Mouse (Mus musculus) embryonic facial prominence, embryonic 11.5 days (tissue): ENCODE results near the gene Banf2. TPM values are rescaled to one million over a fixed set of nuclear protein-coding genes. Genes with fewer than 3 reads are reported as not detected.

Experiments used
- ATAC-seq: fragments of 200-750 bp; cut with Nextera tagmentation; replicated peaks from 2 replicates; pipeline ENCODE4 v1.8.0; 2017; ENCODE audit warnings: low read depth; ENCODE audit not compliant: insufficient number of reproducible peaks, low FRiP score, low TSS enrichment
- DNase-seq: peaks from one replicate; pipeline ENCODE4 v3.0.0-alpha.2; 2015; ENCODE audit warnings: low spot score
- H3K27ac ChIP-seq: fragments of 300-500 bp; sonication (generic); replicated peaks from 2 replicates; pipeline ENCODE4 v1.5.1; 2014; ENCODE audit warnings: mild to moderate bottlenecking, low read depth, low read length, control low read depth
- H3K27me3 ChIP-seq: fragments of 300-500 bp; sonication (generic); 2 replicates; pipeline ENCODE4 v1.6.1; 2014; ENCODE audit warnings: mild to moderate bottlenecking, low read length, moderate library complexity, mixed read lengths; ENCODE audit not compliant: control insufficient read depth, insufficient read depth
- H3K36me3 ChIP-seq: fragments of 300-500 bp; sonication (generic); replicated peaks from 2 replicates; pipeline ENCODE4 v1.6.1; 2014; ENCODE audit warnings: low read depth, mild to moderate bottlenecking, low read length, moderate library complexity, mixed read lengths; ENCODE audit not compliant: control insufficient read depth, insufficient read depth
- H3K4me1 ChIP-seq: fragments of 300-500 bp; sonication (generic); 2 replicates; pipeline ENCODE4 v1.6.1; 2014; ENCODE audit warnings: low read length, mixed read lengths; ENCODE audit not compliant: control insufficient read depth, insufficient read depth
- H3K4me2 ChIP-seq: fragments of 300-500 bp; sonication (generic); 2 replicates; pipeline ENCODE4 v1.6.1; 2014; ENCODE audit warnings: low read depth, mild to moderate bottlenecking, control low read depth, low read length, moderate library complexity
- H3K4me3 ChIP-seq: fragments of 300-500 bp; sonication (generic); 2 replicates; pipeline ENCODE4 v1.5.1; 2014; ENCODE audit warnings: low read depth, low read length, control low read depth
- H3K9ac ChIP-seq: fragments of 300-500 bp; sonication (generic); replicated peaks from 2 replicates; pipeline ENCODE4 v1.6.1; 2014; ENCODE audit warnings: mild to moderate bottlenecking, control low read depth, low read length
- H3K9me3 ChIP-seq: fragments of 300-500 bp; sonication (generic); replicated peaks from 2 replicates; pipeline ENCODE4 v1.6.1; 2016; ENCODE audit warnings: mild to moderate bottlenecking, low read length, inconsistent platforms, mixed read lengths; ENCODE audit not compliant: control insufficient read depth
- WGBS: fragments of 180-500 bp; shearing (Covaris S2); extraction: QIAGEN DNeasy Blood & Tissue Kit; methylation state at CpG from one replicate; pipeline ENCODE4 v1.1.7; 2014; 5-methylcytosine and 5-hydroxymethylcytosine counted together
- polyA plus RNA-seq: library from polyadenylated mRNA; unstranded; fragments of >200 nt; fragmentation: Nextera tagmentation; extraction: Ambion mirVana; gene quantifications from 2 replicates; pipeline ENCODE4 v1.2.1, GENCODE M21; 2014

Banf2 gene
- polyA plus RNA-seq, 1 experiment from 2014 or later = not detected

- 80% methylated on average over 6 of the region's 6 CpGs for WGBS
- no peak overlapping the region for H3K9ac ChIP-seq
- no peak for DNase-seq
- ATAC-seq = no peak
- H3K27me3 ChIP-seq = no peaks in the 10 kb centered on the region
- no peaks in the 10 kb centered on the region for H3K36me3 ChIP-seq
- H3K27ac ChIP-seq = no peak overlapping the region
- no peaks in the 10 kb centered on the region for H3K9me3 ChIP-seq
- H3K4me2 ChIP-seq = no peak overlapping the region
- H3K4me1 ChIP-seq = no peaks in the 10 kb centered on the region
- H3K4me3 ChIP-seq = no peak overlapping the region
These were observed 28.8 kb downstream of the Banf2 start for GRCm38 (mm10) chr2:144061701-144062100.

DNA sequence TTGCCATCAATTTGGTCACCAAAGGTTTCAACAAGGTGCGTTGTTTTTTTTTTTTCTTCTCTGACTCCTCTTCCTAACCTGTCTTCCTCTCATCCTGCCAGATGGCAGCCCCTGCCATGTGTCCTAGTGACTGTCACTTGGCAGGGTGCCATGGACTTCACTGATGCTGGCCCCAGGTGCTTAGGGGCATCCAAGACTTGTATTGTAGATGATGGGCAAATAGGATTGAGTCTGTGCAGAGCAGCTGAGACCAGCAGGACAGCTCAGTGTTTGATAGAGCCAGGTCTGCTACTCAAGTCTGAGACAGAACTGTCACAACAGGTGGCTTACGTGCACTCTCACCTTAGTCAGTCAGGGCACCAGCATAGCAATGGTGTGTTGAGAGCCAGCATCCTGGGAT, 32.6 kb downstream of the Banf2 start:
- H3K4me3 ChIP-seq = no peak overlapping the region
- WGBS = 90% methylated on average over 2 of the region's 2 CpGs

DNA sequence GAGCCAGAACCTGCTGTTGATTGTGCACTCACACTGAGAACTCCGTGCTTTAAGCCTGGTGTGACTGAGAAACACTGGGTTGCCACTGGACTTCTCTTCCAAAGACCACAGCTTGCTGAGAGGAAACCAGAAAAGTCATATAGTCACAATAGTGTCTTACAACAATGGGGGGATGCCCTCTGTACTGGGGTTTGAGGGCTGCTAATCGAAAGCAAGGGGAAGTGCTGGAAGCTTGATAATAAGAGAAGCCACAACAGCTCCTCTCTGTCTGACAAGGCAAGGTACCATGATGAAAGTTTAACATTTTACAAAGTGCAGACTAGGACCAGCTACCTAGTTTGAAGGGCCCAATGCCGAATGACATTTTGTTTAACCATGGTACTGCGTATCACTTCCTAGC, 36.8 kb downstream of the Banf2 start:
- H3K36me3 ChIP-seq = no peaks in the 10 kb centered on the region
- ATAC-seq (no peak), DNase-seq (no peak)
- no peak overlapping the region for H3K27ac ChIP-seq
- H3K4me2 ChIP-seq = no peak overlapping the region
- H3K27me3 ChIP-seq = no peaks in the 10 kb centered on the region
- H3K4me1 ChIP-seq = no peaks in the 10 kb centered on the region
- H3K9me3 ChIP-seq = no peaks in the 10 kb centered on the region
- 90% methylated on average over 4 of the region's 4 CpGs for WGBS
- H3K9ac ChIP-seq = no peak overlapping the region
- H3K4me3 ChIP-seq = no peak overlapping the region

More for the DNA sequence above, 32.6 kb downstream of the Banf2 start:
- ATAC-seq = no peak
- Histone ChIP-seq H3K4me1 (no peaks in the 10 kb centered on the region), H3K27ac (no peak overlapping the region), H3K27me3 (no peaks in the 10 kb centered on the region), H3K36me3 (no peaks in the 10 kb centered on the region), H3K9me3 (no peaks in the 10 kb centered on the region), H3K9ac (no peak overlapping the region), H3K4me2 (no peak overlapping the region)
- DNase-seq = no peak

DNA sequence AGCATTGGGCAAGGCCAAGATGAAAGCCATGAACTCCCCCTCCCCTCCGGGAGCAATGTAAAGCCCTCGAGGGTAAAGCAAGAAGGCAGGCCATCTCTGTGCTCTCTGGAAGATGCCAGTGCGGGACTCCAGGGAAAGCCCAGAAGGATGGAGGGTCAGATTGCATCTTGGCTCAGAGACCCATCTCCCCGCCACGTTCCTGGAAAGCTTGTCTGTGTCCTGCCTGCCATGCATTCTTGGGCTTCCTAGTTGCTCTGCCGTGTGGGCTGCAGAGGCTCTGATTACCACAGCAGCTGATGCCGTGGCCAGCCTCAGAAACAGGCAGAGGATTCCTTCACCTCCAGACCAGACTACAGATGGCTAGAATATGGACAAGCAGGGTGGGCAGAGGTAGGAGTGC, 37.6 kb downstream of the Banf2 start:
- H3K4me2 ChIP-seq = no peak overlapping the region
- no peak overlapping the region for H3K27ac ChIP-seq
- WGBS = 48% methylated on average over 7 of the region's 7 CpGs
- no peak for ATAC-seq
- H3K4me1 ChIP-seq = no peaks in the 10 kb centered on the region
- H3K9ac ChIP-seq = no peak overlapping the region
- no peaks in the 10 kb centered on the region for H3K9me3 ChIP-seq
- DNase-seq = no peak
- no peak overlapping the region for H3K4me3 ChIP-seq
- H3K27me3 ChIP-seq = no peaks in the 10 kb centered on the region
- H3K36me3 ChIP-seq = no peaks in the 10 kb centered on the region

DNA sequence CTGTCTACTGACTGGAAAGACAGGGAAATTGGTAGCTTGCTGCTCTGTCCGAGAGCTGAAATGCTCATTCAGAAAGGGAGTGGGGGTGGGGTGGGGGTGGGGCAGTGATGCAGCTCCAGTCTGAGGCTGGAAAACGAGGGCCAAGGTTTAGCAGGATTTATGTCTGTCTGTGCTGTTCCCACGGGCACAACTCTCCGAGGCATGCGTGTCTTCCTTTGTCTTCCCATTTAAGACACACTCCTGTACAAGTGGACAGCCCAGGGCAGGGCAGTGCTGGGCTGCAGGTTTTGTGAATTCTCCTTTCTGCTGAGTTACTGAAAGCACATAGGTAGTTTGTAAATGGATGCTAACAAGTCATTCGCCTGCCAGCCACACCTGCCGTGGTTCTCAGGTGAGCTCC, 39.8 kb downstream of the Banf2 start:
- Histone ChIP-seq H3K27me3 (no peaks in the 10 kb centered on the region), H3K4me3 (no peak overlapping the region), H3K36me3 (no peaks in the 10 kb centered on the region), H3K4me2 (no peak overlapping the region), H3K4me1 (no peaks in the 10 kb centered on the region), H3K27ac (no peak overlapping the region), H3K9me3 (no peaks in the 10 kb centered on the region), H3K9ac (no peak overlapping the region)
- 56% methylated on average over 7 of the region's 7 CpGs for WGBS
- DNase-seq (no peak), ATAC-seq (no peak)

DNA sequence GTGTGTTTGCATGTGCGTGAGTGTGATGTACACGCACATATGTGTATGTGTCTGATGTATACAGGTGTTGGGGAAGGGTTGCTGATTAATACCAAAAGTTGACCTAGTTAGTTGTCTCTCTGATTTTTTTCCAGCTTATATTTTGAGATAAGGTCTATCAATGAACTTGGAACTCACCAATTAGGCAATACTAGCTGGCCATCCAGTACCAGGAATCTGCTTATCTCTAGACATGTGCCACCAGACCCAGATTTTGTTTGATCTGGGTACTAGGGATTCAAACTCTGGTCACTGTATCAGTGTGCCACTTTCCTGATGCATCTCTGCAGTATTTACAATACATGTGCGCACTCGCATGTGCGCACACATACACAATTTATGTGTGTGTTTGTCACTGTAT, 41.2 kb downstream of the Banf2 start:
- Histone ChIP-seq H3K9ac (no peak overlapping the region), H3K27ac (no peak overlapping the region), H3K4me2 (no peak overlapping the region), H3K27me3 (no peaks in the 10 kb centered on the region), H3K9me3 (no peaks in the 10 kb centered on the region), H3K4me3 (no peak overlapping the region), H3K4me1 (no peaks in the 10 kb centered on the region), H3K36me3 (no peaks in the 10 kb centered on the region)
- ATAC-seq = no peak
- 97% methylated on average over 5 of the region's 5 CpGs for WGBS
- DNase-seq = no peak

- WGBS = 95% methylated on average over 2 of the region's 2 CpGs
These were observed 43.8 kb downstream of the Banf2 start for GRCm38 (mm10) chr2:144076625-144077024.

DNA sequence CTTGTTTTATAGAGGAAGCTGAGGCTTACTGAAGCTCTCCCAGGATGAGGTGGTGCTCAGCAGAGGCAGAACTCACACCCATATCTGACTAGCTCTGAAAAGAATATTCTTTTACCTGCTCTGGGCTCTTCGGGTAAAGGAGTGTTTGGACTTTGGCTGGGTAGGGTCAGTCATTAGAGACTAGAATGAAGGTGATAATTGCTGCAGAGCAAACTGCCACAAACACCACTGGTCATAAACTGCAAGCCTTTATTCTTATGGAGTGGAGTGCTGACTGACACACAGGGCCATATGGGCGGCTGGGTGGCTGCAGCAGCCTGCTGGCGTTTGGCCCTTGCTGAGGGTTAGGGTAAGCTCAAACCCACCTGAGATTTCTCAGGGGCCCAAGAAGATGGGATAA, 46.0 kb downstream of the Banf2 start:
- DNase-seq = no peak
- H3K9ac ChIP-seq = no peak overlapping the region
- no peaks in the 10 kb centered on the region for H3K4me1 ChIP-seq
- no peak overlapping the region for H3K4me3 ChIP-seq
- ATAC-seq = no peak
- no peak overlapping the region for H3K4me2 ChIP-seq
- no peaks in the 10 kb centered on the region for H3K36me3 ChIP-seq
- WGBS = 79% methylated on average over 3 of the region's 3 CpGs
- no peak overlapping the region for H3K27ac ChIP-seq
- no peaks in the 10 kb centered on the region for H3K27me3 ChIP-seq
- H3K9me3 ChIP-seq = no peaks in the 10 kb centered on the region

More at GRCm38 (mm10) chr2:144076625-144077024, 43.8 kb downstream of the Banf2 start:
- no peak overlapping the region for H3K4me3 ChIP-seq
- no peak for DNase-seq
- no peaks in the 10 kb centered on the region for H3K4me1 ChIP-seq
- no peaks in the 10 kb centered on the region for H3K27me3 ChIP-seq
- no peak overlapping the region for H3K4me2 ChIP-seq
- H3K9ac ChIP-seq = no peak overlapping the region
- H3K9me3 ChIP-seq = no peaks in the 10 kb centered on the region
- no peaks in the 10 kb centered on the region for H3K36me3 ChIP-seq
- no peak for ATAC-seq
- no peak overlapping the region for H3K27ac ChIP-seq
